Mouse (Mus musculus) cerebellum, postnatal 10 days (tissue): ENCODE results near the gene H2-M10.4.
"Not testable (repeated sequence)": the region's sequence is repeated elsewhere in the genome, so short reads cannot be mapped to it uniquely, and the experiment has no call there.

Experiments used
- DNase-seq, 2 experiments: peaks; one replicate each; pipeline ENCODE4 v3.0.0; 2021; ENCODE audit warnings: mixed read lengths in 2 of 2

Gene H2-M10.4

DNA sequence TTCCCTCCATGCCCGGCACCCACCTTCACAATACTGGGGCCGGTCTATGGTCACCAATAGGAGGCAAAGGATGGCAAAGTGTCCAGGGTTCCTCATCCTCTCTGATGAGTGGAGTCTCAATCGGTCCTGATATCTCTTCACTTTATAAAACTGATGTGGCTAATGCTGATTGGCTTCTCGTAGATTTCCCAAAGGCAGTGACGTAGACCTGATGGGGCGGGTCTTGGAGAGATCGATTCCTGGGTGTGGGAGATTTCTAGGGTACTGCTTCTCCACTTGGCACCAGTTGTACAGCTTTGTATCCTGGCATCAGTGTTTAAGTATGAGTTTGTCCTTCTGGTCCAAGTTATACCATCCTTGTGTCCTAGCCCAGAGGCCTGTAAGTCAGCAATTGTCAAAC is at the start of gene H2-M10.4:
H2-M10.4 (minus strand) TSS at position 101 of the 400 bp plus-strand sequence.
- DNase-seq: no peak

DNA sequence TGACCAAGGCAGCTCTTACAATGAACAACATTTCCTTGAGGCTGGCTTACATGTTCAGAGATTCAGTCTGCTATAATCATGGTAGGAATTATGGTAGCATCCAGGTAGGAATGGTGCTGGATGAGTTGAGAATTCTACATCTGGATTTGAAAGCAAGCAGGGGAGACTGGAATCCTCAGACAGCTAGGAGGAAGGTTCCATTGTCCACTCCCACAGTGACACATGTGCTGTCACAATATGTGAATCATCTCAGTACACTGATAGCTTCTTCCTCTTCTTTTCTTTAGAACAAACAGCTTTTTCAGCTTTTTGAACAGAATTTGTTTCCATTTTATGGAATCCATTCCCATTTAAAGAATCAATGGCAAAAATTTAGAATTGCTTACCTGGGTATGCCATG is 41.8 kb upstream of the H2-M10.4 start:
- no peak for DNase-seq

DNA sequence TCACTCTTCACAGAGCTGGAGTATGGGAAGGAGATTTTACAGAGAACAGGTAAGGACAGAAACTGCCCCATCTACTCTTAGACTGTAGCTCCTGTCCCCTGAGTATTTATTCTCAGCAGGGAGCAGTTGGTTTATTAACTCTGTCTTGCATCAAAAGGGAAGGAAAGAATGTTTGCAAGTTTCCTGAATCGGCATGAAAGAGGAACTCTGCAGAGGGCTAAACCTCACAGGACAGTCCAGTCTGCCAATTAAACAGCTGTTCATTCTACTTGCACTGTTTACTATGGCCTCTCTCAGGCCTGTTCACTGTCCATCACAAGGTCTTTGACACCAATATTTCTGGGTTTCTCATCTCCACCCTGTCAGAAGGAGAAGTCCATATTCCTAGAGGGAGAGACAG is 38.3 kb upstream of the H2-M10.4 start:
- DNase-seq: no peak

DNA sequence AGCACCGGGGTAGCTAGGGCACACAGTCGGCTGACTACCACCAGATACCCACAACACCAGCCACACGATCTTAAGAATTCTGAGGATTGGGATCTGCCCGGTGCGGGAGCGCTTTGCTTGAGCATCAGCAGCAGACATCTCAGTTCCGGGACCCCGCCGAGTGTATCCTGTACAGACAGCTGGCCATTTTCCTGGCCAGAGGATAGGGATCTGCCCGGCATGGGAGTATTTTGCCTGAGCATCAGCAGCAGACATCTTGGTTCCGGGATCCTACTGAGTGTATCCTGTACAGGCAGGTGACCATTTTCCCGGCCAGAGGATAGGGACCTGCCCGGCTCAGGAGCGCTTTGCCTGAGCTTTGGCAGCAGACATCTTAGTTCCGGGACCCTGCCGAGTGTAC is 26.0 kb upstream of the H2-M10.4 start:
- not testable (repeated sequence) for DNase-seq

DNA sequence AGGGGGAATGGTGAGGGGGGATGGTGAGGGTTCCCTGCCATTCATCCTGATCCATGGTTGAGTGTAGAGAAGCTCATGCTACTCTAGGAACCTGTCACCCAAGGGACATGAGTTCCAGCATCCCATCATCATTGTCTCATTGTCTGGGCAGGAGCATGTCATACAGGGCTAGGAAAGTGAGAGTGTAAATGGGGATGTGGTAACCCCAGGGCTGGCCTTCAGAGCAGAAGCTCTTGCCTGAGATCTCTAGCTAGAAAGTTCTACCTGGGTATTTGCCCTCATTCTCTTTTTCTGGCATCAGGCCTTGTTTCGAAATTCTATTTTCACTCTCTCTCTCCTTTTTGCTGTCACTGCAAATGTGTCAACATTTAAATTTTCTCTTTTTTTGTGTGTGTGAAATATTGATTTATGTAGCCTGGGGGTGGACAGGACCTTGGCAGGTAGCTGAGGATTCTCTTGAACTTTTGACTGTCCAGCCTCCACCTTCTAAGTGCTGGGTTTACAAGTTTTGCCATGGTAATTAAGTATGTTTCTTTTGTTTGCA is 24.6 kb upstream of the H2-M10.4 start:
- DNase-seq: no peak

DNA sequence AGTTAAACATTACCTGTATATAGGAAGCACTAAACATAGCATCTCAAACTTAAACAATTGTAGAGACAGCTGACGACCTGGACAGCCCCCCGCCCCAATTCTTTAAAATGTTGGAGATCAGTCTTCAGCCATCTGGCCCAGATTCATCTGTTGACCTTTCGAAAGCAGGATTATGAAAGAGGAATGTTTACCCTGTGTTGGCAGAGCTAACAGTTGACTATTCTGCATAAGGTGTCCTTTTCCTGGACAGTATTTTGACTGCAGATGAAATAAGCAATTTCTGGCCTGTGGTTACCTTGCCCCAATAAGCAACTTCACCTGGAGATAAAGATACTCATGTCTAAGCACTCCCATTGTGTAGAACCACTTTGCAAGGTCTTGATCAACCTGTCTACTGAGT is 21.7 kb upstream of the H2-M10.4 start:
- DNase-seq: no peak

DNA sequence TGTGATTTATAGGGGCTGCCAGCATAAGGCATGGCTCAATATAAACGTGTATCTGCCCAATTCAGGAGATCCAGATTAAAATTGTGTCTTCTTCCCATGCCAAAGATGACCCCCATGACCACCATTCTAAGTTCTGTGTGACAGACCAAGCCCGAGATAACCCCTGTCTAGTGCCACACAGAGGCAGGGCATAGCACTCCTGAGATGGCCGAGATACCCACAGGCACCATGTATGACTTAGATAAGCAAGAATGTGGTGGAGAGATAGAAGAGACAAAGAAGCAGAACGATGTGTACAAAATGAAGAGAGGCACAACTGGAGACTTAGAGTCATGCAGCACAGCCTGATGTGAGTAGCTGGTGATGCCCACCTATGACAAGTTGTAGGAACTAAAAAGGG is 5.9 kb downstream of the H2-M10.4 start:
- DNase-seq: no peak

DNA sequence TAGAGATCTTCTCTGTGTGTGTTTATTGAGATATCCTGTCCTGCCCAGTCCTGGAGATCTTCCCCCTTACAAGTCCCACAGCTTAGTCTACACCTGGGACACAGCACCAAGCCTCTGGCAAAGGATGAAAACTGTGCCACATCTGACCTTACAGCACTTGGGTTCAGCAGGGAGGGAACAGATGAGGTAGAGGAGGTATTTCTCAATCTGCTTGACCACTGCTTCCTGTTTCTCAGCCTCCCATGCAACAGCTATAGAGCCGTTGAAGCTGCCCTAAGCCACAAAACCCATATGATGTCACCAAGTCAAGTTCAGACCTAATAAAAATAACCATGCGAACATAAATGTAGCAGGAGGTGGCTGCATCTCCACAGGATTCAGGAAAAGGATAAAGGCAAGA is 30.7 kb downstream of the H2-M10.4 start:
- no peak for DNase-seq

DNA sequence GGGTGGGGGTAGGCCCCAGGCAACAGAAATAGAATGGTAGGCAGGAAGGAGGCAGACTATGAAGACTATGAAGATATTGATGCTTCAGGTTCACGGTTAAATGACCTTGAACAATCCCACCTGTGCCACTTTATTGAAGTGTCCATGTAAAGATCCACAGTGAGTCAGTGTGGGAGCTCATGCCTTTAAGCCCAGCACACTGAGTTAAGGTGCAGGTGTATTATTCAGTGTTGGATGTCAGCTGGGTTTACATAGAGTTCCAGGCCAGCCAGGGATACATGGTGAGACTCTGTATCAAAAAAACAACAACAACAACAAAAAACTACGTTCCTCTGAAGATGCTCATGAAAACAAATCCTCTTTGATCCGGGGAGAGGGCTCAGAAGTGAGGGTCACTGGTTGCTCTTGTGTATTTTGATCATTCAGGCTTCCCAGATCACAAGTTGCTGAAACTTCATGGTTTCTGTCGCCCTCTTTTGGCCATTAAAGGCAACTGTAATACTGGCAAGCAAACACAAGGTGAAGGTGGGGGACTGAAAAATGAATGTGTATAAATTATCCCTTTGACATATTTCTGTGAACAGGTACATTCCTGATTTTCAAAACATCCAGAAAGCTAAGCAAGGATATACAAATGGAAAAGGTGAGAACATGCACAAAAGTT is 43.9 kb downstream of the H2-M10.4 start:
- DNase-seq: peak; percentile 57 to 69

DNA sequence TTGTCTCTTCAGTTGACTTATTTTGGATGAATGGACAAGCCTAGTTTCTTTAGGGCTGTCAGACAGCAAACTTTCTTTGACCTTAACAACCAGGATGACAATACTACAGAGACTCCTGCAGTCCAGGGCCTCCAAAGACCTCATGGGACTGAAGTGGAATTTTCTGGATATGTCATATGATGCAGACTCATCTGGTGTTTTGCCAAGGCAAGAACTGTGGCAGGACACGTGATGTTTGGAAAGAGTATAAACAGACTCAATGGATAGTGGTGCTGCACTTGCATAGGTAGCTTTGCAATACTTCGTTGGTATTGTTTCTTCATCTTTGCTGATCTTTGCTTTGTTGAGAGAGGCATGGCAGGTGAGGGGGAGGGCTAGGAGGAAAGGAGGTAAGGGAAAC is 44.7 kb downstream of the H2-M10.4 start:
- no peak for DNase-seq

DNA sequence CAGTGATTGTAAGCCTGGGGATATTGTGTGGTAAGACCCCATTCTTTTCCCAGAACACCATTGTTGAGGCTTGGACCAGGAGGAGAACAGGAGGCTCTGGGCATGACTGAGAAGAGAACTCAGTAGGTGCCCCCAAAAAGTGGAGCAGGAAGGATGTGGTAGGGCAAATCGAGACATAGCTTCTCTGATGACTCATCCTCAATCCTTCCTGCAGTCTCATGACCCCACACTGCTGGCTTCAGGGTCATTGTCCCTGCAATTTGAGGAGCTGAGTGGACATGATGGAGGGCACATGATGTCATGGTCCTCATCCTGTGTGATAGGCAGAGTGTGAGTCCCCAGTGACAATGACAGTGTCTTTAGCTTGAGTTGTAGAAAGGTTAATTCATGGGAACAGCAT is 46.7 kb downstream of the H2-M10.4 start:
- DNase-seq: no peak

DNA sequence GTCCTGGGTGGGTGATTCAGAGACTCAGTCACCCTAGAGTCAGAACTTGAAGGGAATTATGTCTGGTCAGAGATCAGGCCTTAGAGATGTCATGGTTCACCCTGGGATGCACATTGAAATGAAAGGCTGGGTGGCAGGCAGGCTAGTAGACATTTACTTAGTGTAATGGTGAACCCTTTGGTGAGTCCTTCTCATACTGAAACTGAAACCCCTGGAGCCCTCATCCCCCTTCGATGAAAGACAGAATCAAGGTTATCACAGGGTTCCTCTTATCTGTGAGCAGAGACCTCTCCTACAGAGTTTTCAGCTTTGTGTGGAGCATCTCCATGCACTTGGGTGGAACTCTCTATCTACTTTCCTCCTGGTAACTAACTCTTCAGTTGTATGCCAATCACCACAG is 47.8 kb downstream of the H2-M10.4 start:
- no peak for DNase-seq
